In the genomic region with DNA sequence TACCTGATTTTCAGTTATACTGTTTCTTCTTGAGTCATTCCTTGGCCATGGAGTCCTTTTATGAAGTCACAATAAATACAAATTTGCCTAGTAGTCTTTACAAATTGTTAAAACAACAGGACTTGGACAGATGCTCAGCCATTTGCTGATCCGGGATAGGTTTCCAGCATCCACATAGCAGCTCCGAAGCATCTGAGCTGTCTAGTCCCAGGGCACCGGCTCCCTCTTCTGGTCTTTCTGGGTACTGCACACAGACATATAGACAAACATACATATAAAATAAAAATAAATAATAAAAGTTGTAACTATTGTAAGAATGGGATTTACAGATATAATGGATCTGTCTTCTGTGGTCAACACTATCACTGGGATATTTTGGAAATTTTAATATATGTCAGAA, we compare ENCODE assay signal across 9 mouse cellular contexts.
DNase-seq lines count a peak whose midpoint lies in the region; ATAC-seq and TF ChIP-seq lines count a peak whose summit lies in the region.
"Had no signal": no experiment of that assay in that cellular context is flagged by ENCODE, and none has a peak within 500 bp of the region (broad histone marks: within the 10 kb centered on the region; RNA-seq: fewer than 3 reads in every experiment).

No protein-coding gene starts in this region.

- WGBS in forebrain, postnatal 0 days = 65% methylated on average over 3 of the region's 3 CpGs
- 61% methylated on average over 3 of the region's 3 CpGs for WGBS in forebrain, embryonic 15.5 days
- WGBS in midbrain, embryonic 14.5 days = 67% methylated on average over 3 of the region's 3 CpGs
- 64% methylated on average over 3 of the region's 3 CpGs for WGBS in midbrain, embryonic 13.5 days
- WGBS in forebrain, embryonic 13.5 days = 62% methylated on average over 3 of the region's 3 CpGs

- H3K4me3 ChIP-seq in forebrain, postnatal 0 days (ENCODE audit: low read depth, low read length) = no peak overlapping the region
- H3K4me3 ChIP-seq in forebrain, embryonic 15.5 days = no peak overlapping the region
- no peak overlapping the region for H3K4me3 ChIP-seq in midbrain, embryonic 14.5 days (replicated peaks; ENCODE audit: low read depth, low read length)
- no peak overlapping the region for H3K4me3 ChIP-seq in midbrain, embryonic 13.5 days (replicated peaks)
- no peak overlapping the region for H3K4me3 ChIP-seq in forebrain, embryonic 13.5 days
- H3K4me3 ChIP-seq: neural tube, embryonic 13.5 days had no signal

- TF ChIP-seq CTCF in forebrain, postnatal 0 days (IDR thresholded peaks at IDR 0.05; ENCODE audit: low read depth) = peak; percentile 52

- no peaks in the 10 kb centered on the region for H3K27me3 ChIP-seq in forebrain, postnatal 0 days (ENCODE audit: insufficient read depth, low read length)
- H3K27me3 ChIP-seq in forebrain, embryonic 15.5 days = no peaks in the 10 kb centered on the region
- H3K27me3 ChIP-seq in midbrain, embryonic 14.5 days (ENCODE audit: control insufficient read depth, insufficient read depth, low read length) = peaks cover 14% of the 10 kb centered on the region; the same call in 1 of the 2 replicates
- peaks cover 43% of the 10 kb centered on the region for H3K27me3 ChIP-seq in midbrain, embryonic 13.5 days
- H3K27me3 ChIP-seq in forebrain, embryonic 13.5 days = no peaks in the 10 kb centered on the region
- H3K27me3 ChIP-seq: neural tube, embryonic 13.5 days had no signal

- no peak overlapping the region for H3K4me2 ChIP-seq in forebrain, postnatal 0 days (ENCODE audit: low read depth)
- no peak overlapping the region for H3K4me2 ChIP-seq in forebrain, embryonic 15.5 days (replicated peaks)
- no peak overlapping the region for H3K4me2 ChIP-seq in midbrain, embryonic 14.5 days (ENCODE audit: low read length)
- no peak overlapping the region for H3K4me2 ChIP-seq in midbrain, embryonic 13.5 days (replicated peaks)
- no peak overlapping the region for H3K4me2 ChIP-seq in forebrain, embryonic 13.5 days
- H3K4me2 ChIP-seq: neural tube, embryonic 13.5 days had no signal

- H3K27ac ChIP-seq in forebrain, postnatal 0 days (ENCODE audit: low read depth, low read length) = no peak overlapping the region
- no peak overlapping the region for H3K27ac ChIP-seq in forebrain, embryonic 15.5 days (replicated peaks)
- no peak overlapping the region for H3K27ac ChIP-seq in midbrain, embryonic 14.5 days (replicated peaks; ENCODE audit: low read depth, low read length)
- no peak overlapping the region for H3K27ac ChIP-seq in midbrain, embryonic 13.5 days
- no peak overlapping the region for H3K27ac ChIP-seq in forebrain, embryonic 13.5 days
- H3K27ac ChIP-seq: neural tube, embryonic 13.5 days had no signal

- H3K9me3 ChIP-seq in forebrain, postnatal 0 days (ENCODE audit: low read length) = no peaks in the 10 kb centered on the region
- H3K9me3 ChIP-seq in forebrain, embryonic 15.5 days = no peaks in the 10 kb centered on the region
- no peaks in the 10 kb centered on the region for H3K9me3 ChIP-seq in midbrain, embryonic 14.5 days (ENCODE audit: control insufficient read depth, low read length)
- no peaks in the 10 kb centered on the region for H3K9me3 ChIP-seq in midbrain, embryonic 13.5 days
- H3K9me3 ChIP-seq in forebrain, embryonic 13.5 days (replicated peaks) = no peaks in the 10 kb centered on the region
- H3K9me3 ChIP-seq: neural tube, embryonic 13.5 days had no signal

- no peak for DNase-seq in forebrain, postnatal 0 days
- peak; percentile 43 for DNase-seq in midbrain, embryonic 14.5 days
- peak; percentile 39 for DNase-seq in c-Kit-positive CD71-negative TER-119-negative erythroid progenitor cells, embryonic 14.5 days (ENCODE audit: low read depth)
- DNase-seq in mesoderm, embryonic 11.5 days (ENCODE audit: low read depth, low spot score) = peak; percentile 40
- DNase-seq in right cerebral cortex, postnatal 10 days (ENCODE audit: low spot score in 2 of 2) = no peak

- H3K36me3 ChIP-seq in forebrain, postnatal 0 days (ENCODE audit: insufficient read depth) = no peaks in the 10 kb centered on the region
- H3K36me3 ChIP-seq in forebrain, embryonic 15.5 days = no peaks in the 10 kb centered on the region
- H3K36me3 ChIP-seq in midbrain, embryonic 14.5 days (ENCODE audit: control insufficient read depth, insufficient read depth, low read length) = no peaks in the 10 kb centered on the region
- H3K36me3 ChIP-seq in midbrain, embryonic 13.5 days = no peaks in the 10 kb centered on the region
- no peaks in the 10 kb centered on the region for H3K36me3 ChIP-seq in forebrain, embryonic 13.5 days (ENCODE audit: poor library complexity, severe bottlenecking)
- H3K36me3 ChIP-seq: neural tube, embryonic 13.5 days had no signal

- H3K9ac ChIP-seq in forebrain, postnatal 0 days = no peak overlapping the region
- no peak overlapping the region for H3K9ac ChIP-seq in forebrain, embryonic 15.5 days (replicated peaks)
- no peak overlapping the region for H3K9ac ChIP-seq in midbrain, embryonic 14.5 days (replicated peaks; ENCODE audit: low read length)
- no peak overlapping the region for H3K9ac ChIP-seq in midbrain, embryonic 13.5 days (replicated peaks)
- no peak overlapping the region for H3K9ac ChIP-seq in forebrain, embryonic 13.5 days
- H3K9ac ChIP-seq: neural tube, embryonic 13.5 days had no signal

- no peak for ATAC-seq in forebrain, postnatal 0 days
- no peak for ATAC-seq in forebrain, embryonic 15.5 days (replicated peaks)
- no peak for ATAC-seq in midbrain, embryonic 14.5 days (ENCODE audit: low FRiP score, low TSS enrichment)
- no peak for ATAC-seq in midbrain, embryonic 13.5 days
- ATAC-seq in forebrain, embryonic 13.5 days = no peak

- H3K4me1 ChIP-seq in forebrain, postnatal 0 days (ENCODE audit: insufficient read depth) = no peaks in the 10 kb centered on the region
- H3K4me1 ChIP-seq in forebrain, embryonic 15.5 days = no peaks in the 10 kb centered on the region
- peaks cover 8% of the 10 kb centered on the region for H3K4me1 ChIP-seq in midbrain, embryonic 14.5 days (ENCODE audit: control insufficient read depth, insufficient read depth, low read length)
- peaks cover 4% of the 10 kb centered on the region for H3K4me1 ChIP-seq in midbrain, embryonic 13.5 days (replicated peaks)
- H3K4me1 ChIP-seq in forebrain, embryonic 13.5 days = 0 out of 2 replicates have a peak, but pooled peaks cover 3% of the 10 kb centered on the region
- H3K4me1 ChIP-seq: neural tube, embryonic 13.5 days had no signal

Comparison
In these comparisons a context has a peak if more than half of its experiments do, and no peak if none do; other contexts are left out.
1. DNase-seq: peak in midbrain, embryonic 14.5 days (single experiment), c-Kit-positive CD71-negative TER-119-negative erythroid progenitor cells, embryonic 14.5 days (single experiment) and mesoderm, embryonic 11.5 days (single experiment); none in forebrain, postnatal 0 days (single experiment) and right cerebral cortex, postnatal 10 days (0 of 2).